Mouse (Mus musculus): ENCODE results near the gene Acot6.
A peak's percentile ranks its signal among the peaks of the same experiment; 100 is the strongest.

The Acot6 gene

GRCm38 (mm10) chr12:84101493-84101845 is 1.0 kb downstream of the Acot6 start:
- no peak for DNase-seq (ENCODE audit: low spot score in 2 of 2)

GRCm38 (mm10) chr12:84107012-84107411 is 6.6 kb downstream of the Acot6 start:
- no peak for DNase-seq (ENCODE audit: low spot score in 2 of 2)

GRCm38 (mm10) chr12:84107692-84108091 is 7.2 kb downstream of the Acot6 start:
- no peak for DNase-seq (ENCODE audit: low spot score in 2 of 2)

GRCm38 (mm10) chr12:84109924-84110323 is 9.5 kb downstream of the Acot6 start:
- no peak for DNase-seq (ENCODE audit: low spot score in 2 of 2)

GRCm38 (mm10) chr12:84110814-84111213 is 10.4 kb downstream of the Acot6 start:
- no peak for DNase-seq (ENCODE audit: low spot score in 2 of 2)

GRCm38 (mm10) chr12:84113676-84114075 is 13.2 kb downstream of the Acot6 start:
- DNase-seq (ENCODE audit: low spot score in 2 of 2), result no peak

- peak; percentile 80 to 85 for DNase-seq (ENCODE audit: low spot score in 2 of 2)
Measured at GRCm38 (mm10) chr12:84114153-84114994, 13.9 kb downstream of the Acot6 start, which contains the start of gene Dnal1. Gene Dnal1, plus strand, starts transcription at chr12:84114366.

- DNase-seq (ENCODE audit: low spot score in 2 of 2), result no peak
Measured at GRCm38 (mm10) chr12:84119584-84119983, 19.1 kb downstream of the Acot6 start.

- DNase-seq (ENCODE audit: low spot score in 2 of 2), result no peak
Measured at GRCm38 (mm10) chr12:84125892-84126291, 25.4 kb downstream of the Acot6 start.

- no peak for DNase-seq (ENCODE audit: low spot score in 2 of 2)
Measured at GRCm38 (mm10) chr12:84126899-84127298, 26.4 kb downstream of the Acot6 start.

- DNase-seq (ENCODE audit: low spot score in 2 of 2), result no peak
Measured at GRCm38 (mm10) chr12:84128576-84128975, 28.1 kb downstream of the Acot6 start.

GRCm38 (mm10) chr12:84129931-84130330 is 29.5 kb downstream of the Acot6 start:
- no peak for DNase-seq (ENCODE audit: low spot score in 2 of 2)

GRCm38 (mm10) chr12:84132265-84132664 is 31.8 kb downstream of the Acot6 start:
- DNase-seq (ENCODE audit: low spot score in 2 of 2), result no peak

GRCm38 (mm10) chr12:84137131-84137530 is 36.7 kb downstream of the Acot6 start:
- no peak for DNase-seq (ENCODE audit: low spot score in 2 of 2)

- no peak for DNase-seq (ENCODE audit: low spot score in 2 of 2)
Measured at GRCm38 (mm10) chr12:84140135-84140534, 39.7 kb downstream of the Acot6 start.

- DNase-seq (ENCODE audit: low spot score in 2 of 2), result no peak
Measured at GRCm38 (mm10) chr12:84141271-84141670, 40.8 kb downstream of the Acot6 start.

GRCm38 (mm10) chr12:84142281-84143050 is 42.0 kb downstream of the Acot6 start:
- DNase-seq (ENCODE audit: low spot score in 2 of 2), result no peak

GRCm38 (mm10) chr12:84147954-84148621 is 47.6 kb downstream of the Acot6 start, which contains the start of gene Pnma1:
Gene Pnma1, minus strand, starts transcription at chr12:84148489.
- DNase-seq (ENCODE audit: low spot score in 2 of 2), result peak; percentile 78 to 82

- DNase-seq (ENCODE audit: low spot score in 2 of 2), result no peak
Measured at GRCm38 (mm10) chr12:84148622-84149012, 48.2 kb downstream of the Acot6 start.

- no peak for DNase-seq (ENCODE audit: low spot score in 2 of 2)
Measured at GRCm38 (mm10) chr12:84149971-84150370, 49.5 kb downstream of the Acot6 start.

- DNase-seq (ENCODE audit: low spot score in 2 of 2), result no peak
Measured at GRCm38 (mm10) chr12:84150976-84151375, 50.5 kb downstream of the Acot6 start.

- DNase-seq (ENCODE audit: low spot score in 2 of 2), result no peak
Measured at GRCm38 (mm10) chr12:84151911-84152310, 51.5 kb downstream of the Acot6 start.

All from right cerebral cortex, postnatal 36 days (tissue).